Mouse (Mus musculus) CH12.LX (cell line): ENCODE results near the gene Stx16. TPM values are rescaled to one million over a fixed set of nuclear protein-coding genes. Genes with fewer than 3 reads are reported as not detected.

ENCODE experiments used
- DNase-seq: peaks from one replicate; pipeline ENCODE4 v3.0.0-alpha.2; 2013; ENCODE audit errors: extremely low read depth
- H3K27ac ChIP-seq: 2 replicates; pipeline ENCODE4 v1.5.1; 2012; ENCODE audit warnings: low read depth, mild to moderate bottlenecking, control low read depth, moderate library complexity; ENCODE audit not compliant: insufficient read depth
- H3K27me3 ChIP-seq: replicated peaks from 2 replicates; pipeline ENCODE3; 2012; ENCODE audit warnings: inconsistent platforms
- H3K36me3 ChIP-seq, 2 experiments: replicated peaks in 1 of 2; 2 replicates each; pipeline versions ENCODE3 to v1.6.1; 2012; ENCODE audit warnings: inconsistent platforms in 1 of 2, low read length in 1 of 2, mild to moderate bottlenecking in 1 of 2, mixed read lengths in 1 of 2, moderate library complexity in 1 of 2; ENCODE audit not compliant: control insufficient read depth in 1 of 2, insufficient read depth in 1 of 2
- H3K4me1 ChIP-seq, 2 experiments: 2 replicates each; pipeline ENCODE4 v1.6.1; 2012; ENCODE audit warnings: inconsistent platforms in 1 of 2, moderate library complexity in 1 of 2; ENCODE audit not compliant: insufficient read depth in 2 of 2, control insufficient read depth in 1 of 2
- H3K4me2 ChIP-seq: 2 replicates; pipeline ENCODE4 v1.6.1; 2012; ENCODE audit warnings: low read depth, mild to moderate bottlenecking, control low read depth; ENCODE audit not compliant: poor library complexity, insufficient read depth, severe bottlenecking
- H3K4me3 ChIP-seq, 3 experiments: fragments of 150-350 bp in 1 of 3; sonication (generic) in 1 of 3; replicated peaks in 1 of 3; 2 replicates each; pipeline versions ENCODE3 to v1.5.1; 2011 to 2012; ENCODE audit warnings: low read depth in 2 of 3, low read length in 2 of 3, mild to moderate bottlenecking in 2 of 3, moderate library complexity in 2 of 3, control low read depth in 1 of 3, improper control_type of control experiment in 1 of 3, inconsistent platforms in 1 of 3, mixed read lengths in 1 of 3; ENCODE audit not compliant: poor library complexity in 1 of 3
- H3K79me2 ChIP-seq: replicated peaks from 2 replicates; pipeline ENCODE4 v1.6.1; 2012; ENCODE audit warnings: mild to moderate bottlenecking, moderate library complexity; ENCODE audit not compliant: control insufficient read depth, poor library complexity, insufficient read depth, severe bottlenecking; ENCODE audit errors: extremely low read depth
- H3K9ac ChIP-seq: 2 replicates; pipeline ENCODE4 v1.6.1; 2012; ENCODE audit warnings: low read depth, mild to moderate bottlenecking, control low read depth, moderate library complexity; ENCODE audit not compliant: insufficient read depth
- H3K9me3 ChIP-seq: replicated peaks from 2 replicates; pipeline ENCODE3; 2012; ENCODE audit warnings: low read length, inconsistent platforms, mixed read lengths
- BHLHE40 ChIP-seq: IDR thresholded peaks from 2 replicates; pipeline ENCODE4 v1.6.1; 2011; ENCODE audit warnings: mild to moderate bottlenecking, low read depth, low read length, improper control_type of control experiment
- CHD1 ChIP-seq: IDR thresholded peaks from 2 replicates; pipeline ENCODE4 v1.6.1; 2012; ENCODE audit warnings: low read depth, low read length, improper control_type of control experiment, inconsistent platforms
- CHD2 ChIP-seq: IDR thresholded peaks from 2 replicates; pipeline ENCODE4 v1.6.1; 2011; ENCODE audit warnings: low read length, improper control_type of control experiment
- CTCF ChIP-seq, 2 experiments: IDR thresholded peaks in 1 of 2; conservative IDR thresholded peaks in 1 of 2; 2 replicates each; pipeline ENCODE4 v1.5.1; 2011 to 2012; ENCODE audit warnings: low read depth in 2 of 2, low read length in 2 of 2, improper control_type of control experiment in 1 of 2, inconsistent platforms in 1 of 2, mild to moderate bottlenecking in 1 of 2, moderate library complexity in 1 of 2
- ELF1 ChIP-seq: IDR thresholded peaks from 2 replicates; pipeline ENCODE4 v1.6.1; 2014; ENCODE audit warnings: low read depth, mild to moderate bottlenecking, inconsistent platforms, low read length, improper control_type of control experiment
- EP300 ChIP-seq: IDR thresholded peaks from 2 replicates; pipeline ENCODE4 v1.6.1; 2011; ENCODE audit warnings: low read length, improper control_type of control experiment
- HCFC1 ChIP-seq: IDR thresholded peaks from 2 replicates; pipeline ENCODE4 v1.6.1; 2012; ENCODE audit warnings: low read depth, mild to moderate bottlenecking, inconsistent platforms, low read length, improper control_type of control experiment
- JUN ChIP-seq: IDR thresholded peaks from 2 replicates; pipeline ENCODE4 v1.6.1; 2011; ENCODE audit warnings: low read depth, mild to moderate bottlenecking, low read length, improper control_type of control experiment, moderate library complexity; ENCODE audit not compliant: insufficient read depth
- JUND ChIP-seq: conservative IDR thresholded peaks from 2 replicates; pipeline ENCODE4 v1.6.1; 2011; ENCODE audit warnings: low read depth, low read length, improper control_type of control experiment
- KAT2A ChIP-seq: IDR thresholded peaks from 2 replicates; pipeline ENCODE4 v1.6.1; 2012; ENCODE audit warnings: low read length, improper control_type of control experiment, inconsistent platforms; ENCODE audit not compliant: insufficient replicate concordance
- MAFK ChIP-seq: IDR thresholded peaks from 2 replicates; pipeline ENCODE4 v1.6.1; 2011; ENCODE audit warnings: low read length, improper control_type of control experiment; ENCODE audit not compliant: insufficient replicate concordance
- MAX ChIP-seq: IDR thresholded peaks from 2 replicates; pipeline ENCODE4 v1.6.1; 2011; ENCODE audit warnings: low read length, improper control_type of control experiment
- MAZ ChIP-seq: IDR thresholded peaks from 2 replicates; pipeline ENCODE4 v1.6.1; 2012; ENCODE audit warnings: low read depth, mild to moderate bottlenecking, inconsistent platforms, low read length, improper control_type of control experiment, moderate library complexity
- MXI1 ChIP-seq: IDR thresholded peaks from 2 replicates; pipeline ENCODE4 v1.6.1; 2011; ENCODE audit warnings: mild to moderate bottlenecking, low read depth, low read length, improper control_type of control experiment
- NELFE ChIP-seq: IDR thresholded peaks from 2 replicates; pipeline ENCODE4 v1.6.1; 2011; ENCODE audit warnings: low read depth, low read length, improper control_type of control experiment
- NRF1 ChIP-seq: IDR thresholded peaks from 2 replicates; pipeline ENCODE4 v1.6.1; 2014; ENCODE audit warnings: low read depth, mild to moderate bottlenecking, inconsistent platforms, low read length, improper control_type of control experiment, moderate library complexity
- RAD21 ChIP-seq: IDR thresholded peaks from 2 replicates; pipeline ENCODE4 v1.6.1; 2011; ENCODE audit warnings: low read depth, mild to moderate bottlenecking, low read length, improper control_type of control experiment, moderate library complexity
- SMC3 ChIP-seq: IDR thresholded peaks from 2 replicates; pipeline ENCODE4 v1.6.1; 2011; ENCODE audit warnings: low read depth, low read length, improper control_type of control experiment
- TBP ChIP-seq: conservative IDR thresholded peaks from 2 replicates; pipeline ENCODE4 v1.6.1; 2011; ENCODE audit warnings: low read depth, low read length, improper control_type of control experiment
- TCF12 ChIP-seq: IDR thresholded peaks from 2 replicates; pipeline ENCODE4 v1.6.1; 2014; ENCODE audit warnings: low read depth, mild to moderate bottlenecking, inconsistent platforms, low read length, improper control_type of control experiment
- USF1 ChIP-seq: IDR thresholded peaks from 2 replicates; pipeline ENCODE4 v1.6.1; 2014; ENCODE audit warnings: low read depth, mild to moderate bottlenecking, inconsistent platforms, low read length, improper control_type of control experiment
- ZC3H11A ChIP-seq: IDR thresholded peaks from 2 replicates; pipeline ENCODE4 v1.6.1; 2012; ENCODE audit warnings: low read depth, mild to moderate bottlenecking, inconsistent platforms, low read length, improper control_type of control experiment
- ZKSCAN1 ChIP-seq: IDR thresholded peaks from 2 replicates; pipeline ENCODE4 v1.6.1; 2012; ENCODE audit warnings: low read depth, inconsistent platforms, low read length, improper control_type of control experiment, borderline replicate concordance
- dilution Hi-C: fragments of 300-500 bp; cut with MboI; formaldehyde crosslinking; loops from 2 replicates; pipeline ENCODE4 v1.14.3; 2020; ENCODE audit warnings: low sequenced_read_pairs; ENCODE audit not compliant: extremely low pct_unique_long_range_greater_than_20kb, extremely low pct_ligation_motif_present
- in situ Hi-C: fragments of 300-500 bp; cut with MboI; formaldehyde crosslinking; loops from 3 replicates; pipeline ENCODE4 v1.14.3; 2019; ENCODE audit warnings: low sequenced_read_pairs, low pct_ligation_motif_present, low pct_unique_long_range_greater_than_20kb, mixed read lengths
- polyA plus RNA-seq: library from polyadenylated mRNA; unstranded; fragments of >175 nt; gene quantifications from 2 replicates; pipeline ENCODE4 v1.2.1, GENCODE M21; 2012; ENCODE audit warnings: low read depth; ENCODE audit not compliant: insufficient read length
- total RNA-seq, 2 experiments: library from RNA; depleted of rRNA; stranded (reverse); fragments of 300-350 nt in 1 of 2; fragments of >200 nt in 1 of 2; gene quantifications; 2 replicates each; pipeline ENCODE4 v1.2.3; 2012 to 2014

The Stx16 gene
- total and polyA plus RNA-seq, 3 experiments: 18.8 to 33.2 (median 22.5) TPM

- no peak overlapping the region for H3K4me2 ChIP-seq
- no peak overlapping the region for H3K27ac ChIP-seq
- H3K4me1 ChIP-seq: no peaks in the 10 kb centered on the region
- H3K36me3 ChIP-seq: peaks cover 24 to 36% of the 10 kb centered on the region in 2 experiments
- peaks cover 19% of the 10 kb centered on the region for H3K27me3 ChIP-seq
- H3K79me2 ChIP-seq: no peaks in the 10 kb centered on the region
- TF ChIP-seq ZKSCAN1 (no peak), ELF1 (no peak), MAX (no peak), ZC3H11A (no peak)
- H3K9ac ChIP-seq: no peak overlapping the region
- H3K9me3 ChIP-seq: peaks cover 22% of the 10 kb centered on the region
- H3K4me3 ChIP-seq: no peak overlapping the region
- no peak for DNase-seq
- in situ Hi-C loops (no loop called here), dilution Hi-C loops (no loop called here)
Measured at GRCm38 (mm10) chr2:174126522-174127375, 50.6 kb downstream of the Stx16 start.

- no peak overlapping the region for H3K4me2 ChIP-seq
- H3K27ac ChIP-seq: no peak overlapping the region
- in situ Hi-C loops (no loop called here), dilution Hi-C loops (no loop called here)
- H3K4me1 ChIP-seq: no peaks in the 10 kb centered on the region
- peaks cover 24% of the 10 kb centered on the region for H3K27me3 ChIP-seq
- peaks cover 18 to 30% of the 10 kb centered on the region in 2 experiments for H3K36me3 ChIP-seq
- TF ChIP-seq MAFK (no peak), SMC3 (no peak), NRF1 (no peak), JUND (no peak), USF1 (no peak), ZKSCAN1 (no peak), NELFE (no peak), EP300 (no peak)
- H3K4me3 ChIP-seq: no peak overlapping the region
- no peak overlapping the region for H3K9ac ChIP-seq
- no peak for DNase-seq
- no peaks in the 10 kb centered on the region for H3K79me2 ChIP-seq
- peaks cover 22% of the 10 kb centered on the region for H3K9me3 ChIP-seq
Measured at GRCm38 (mm10) chr2:174127376-174127713, 51.2 kb downstream of the Stx16 start.

GRCm38 (mm10) chr2:174128926-174129325, 52.8 kb downstream of the Stx16 start:
- TF ChIP-seq MXI1 (no peak), KAT2A (no peak), USF1 (no peak), BHLHE40 (no peak), ZKSCAN1 (no peak), JUN (no peak), MAZ (no peak), CTCF (conservative IDR thresholded peaks at IDR 0.05 in 1 of 2, IDR thresholded peaks at IDR 0.05 in 1 of 2; ENCODE audit: low read depth in 2 of 2, low read length in 2 of 2) (no peak), TBP (no peak), ELF1 (no peak), CHD1 (no peak), TCF12 (no peak), HCFC1 (no peak), ZC3H11A (no peak), CHD2 (no peak), NELFE (no peak), RAD21 (no peak)
- TF ChIP-seq, all 38 proteins: peak for 0
- Histone ChIP-seq H3K27ac (no peak overlapping the region), H3K4me1 (no peaks in the 10 kb centered on the region), H3K79me2 (no peaks in the 10 kb centered on the region), H3K36me3 (peaks cover 4 to 14% of the 10 kb centered on the region in 2 experiments), H3K4me2 (no peak overlapping the region), H3K9me3 (peaks cover 14% of the 10 kb centered on the region), H3K27me3 (peaks cover 37% of the 10 kb centered on the region), H3K9ac (no peak overlapping the region), H3K4me3 (no peak overlapping the region)
- in situ Hi-C loops (no loop called here), dilution Hi-C loops (no loop called here)
- DNase-seq: no peak
